Mouse (Mus musculus) lung, adult 2 months (tissue): ENCODE results near the gene Dtx1.

Experiments used
- CTCF ChIP-seq: fragments of 200-500 bp; IDR thresholded peaks from 2 replicates; pipeline ENCODE4 v1.5.1; 2011; ENCODE audit warnings: mild to moderate bottlenecking, low read length, control low read depth; ENCODE audit not compliant: insufficient read depth
- POLR2A ChIP-seq: fragments of 200-500 bp; IDR thresholded peaks from 2 replicates; pipeline ENCODE4 v1.6.1; 2011; ENCODE audit warnings: low read depth, mild to moderate bottlenecking, control low read depth, low read length, borderline replicate concordance; ENCODE audit errors: extremely low read depth

DNA sequence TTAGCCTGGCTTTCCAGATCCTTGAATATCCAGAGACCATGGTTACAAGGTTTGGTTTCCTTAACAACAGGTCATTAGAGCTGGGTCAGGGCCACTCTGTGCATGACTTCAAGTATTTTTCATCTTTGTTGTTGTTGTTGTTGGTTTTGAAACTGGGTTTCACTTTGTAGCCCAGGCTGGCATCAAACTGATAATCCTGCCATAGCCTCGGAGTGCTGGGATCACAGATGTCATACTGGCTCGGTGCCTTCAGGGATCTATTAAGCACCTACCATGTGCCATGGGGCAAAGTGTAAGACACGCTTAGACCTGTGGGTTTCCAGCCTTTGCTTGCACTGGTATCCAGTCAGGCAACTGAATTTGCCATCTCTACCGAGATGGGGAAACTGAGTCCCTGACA lies 9.3 kb downstream of the Dtx1 start:
- no peak for TF ChIP-seq POLR2A
- no peak for TF ChIP-seq CTCF
